Comparison of ENCODE assay signal across 23 mouse cellular contexts in the genomic region with DNA sequence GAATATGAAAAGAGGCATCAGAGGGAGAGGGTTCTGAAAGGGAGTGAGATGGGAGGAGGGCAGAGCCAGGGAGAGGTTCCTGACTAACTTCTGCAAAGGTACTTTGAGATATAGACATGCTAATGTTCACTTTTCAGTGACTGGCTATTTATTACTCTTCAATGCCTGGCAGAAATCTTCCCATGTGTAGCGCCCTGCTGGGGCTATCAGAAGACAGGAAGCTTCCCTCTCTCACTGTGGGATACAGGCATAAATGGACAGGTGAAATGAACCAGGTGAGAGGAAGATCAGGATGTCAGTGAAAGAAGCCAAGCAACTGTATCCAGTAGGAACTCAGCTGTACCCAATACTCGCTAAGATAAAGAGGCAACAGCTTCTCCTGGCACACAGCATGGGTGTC.
"Had no signal": no experiment of that assay in that cellular context is flagged by ENCODE, and none has a peak within 500 bp of the region (broad histone marks: within the 10 kb centered on the region; RNA-seq: fewer than 3 reads in every experiment).

No protein-coding gene starts in this region.

- H3K27me3 ChIP-seq: heart, embryonic 13.5 days; heart, embryonic 15.5 days; hindbrain, embryonic 15.5 days; limb, embryonic 13.5 days; limb, embryonic 15.5 days; liver, embryonic 12.5 days had no signal

- H3K9ac ChIP-seq: heart, embryonic 13.5 days; heart, embryonic 15.5 days; hindbrain, embryonic 13.5 days; hindbrain, embryonic 15.5 days; limb, embryonic 13.5 days; limb, embryonic 15.5 days; liver, embryonic 12.5 days; liver, embryonic 14.5 days had no signal

- ATAC-seq: hindbrain, postnatal 0 days; intestine, postnatal 0 days; liver, embryonic 12.5 days had no signal

- H3K36me3 ChIP-seq: heart, embryonic 13.5 days; heart, embryonic 15.5 days; hindbrain, embryonic 13.5 days; hindbrain, embryonic 15.5 days; limb, embryonic 13.5 days; limb, embryonic 15.5 days; liver, embryonic 12.5 days had no signal

- DNase-seq: gastrocnemius, postnatal 14 days; gastrocnemius, postnatal 36 days; heart, adult 18-20 months; heart, postnatal 14 days; heart, postnatal 36 days; kidney, adult 18-20 months; kidney, adult 8-10 months; kidney, postnatal 10 days; kidney, postnatal 25 days; kidney, postnatal 4 days had no signal

- H3K4me1 ChIP-seq: hindbrain, embryonic 13.5 days; hindbrain, embryonic 15.5 days; limb, embryonic 13.5 days; limb, embryonic 15.5 days; liver, embryonic 12.5 days had no signal

- H3K9me3 ChIP-seq: heart, embryonic 13.5 days; heart, embryonic 15.5 days; hindbrain, embryonic 13.5 days; hindbrain, embryonic 15.5 days; limb, embryonic 13.5 days; limb, embryonic 15.5 days; liver, embryonic 12.5 days had no signal

- H3K4me3 ChIP-seq: heart, embryonic 13.5 days; heart, embryonic 15.5 days; hindbrain, embryonic 13.5 days; hindbrain, embryonic 15.5 days; layer of hippocampus, adult 2 months; left cerebral cortex, adult 2 months; limb, embryonic 13.5 days; limb, embryonic 15.5 days; liver, embryonic 12.5 days had no signal

- H3K4me2 ChIP-seq: heart, embryonic 11.5 days; heart, embryonic 13.5 days; heart, embryonic 15.5 days; hindbrain, embryonic 13.5 days; hindbrain, embryonic 15.5 days; limb, embryonic 13.5 days; limb, embryonic 15.5 days; liver, embryonic 12.5 days had no signal

- H3K27ac ChIP-seq: heart, embryonic 13.5 days; heart, embryonic 15.5 days; hindbrain, embryonic 13.5 days; hindbrain, embryonic 15.5 days; hindbrain, postnatal 0 days; layer of hippocampus, adult 2 months; left cerebral cortex, adult 2 months; limb, embryonic 13.5 days; limb, embryonic 15.5 days; liver, embryonic 12.5 days; liver, embryonic 14.5 days had no signal
